Mouse (Mus musculus): Measurements from ENCODE around the gene Paip2b.

GRCm38 (mm10) chr6:83863538-83863937 lies 32.0 kb upstream of the Paip2b start:
- no peak for TF ChIP-seq CHD2 (IDR thresholded peaks at IDR 0.05; ENCODE audit: low read depth, low read length)
- no peak for TF ChIP-seq ZC3H11A (IDR thresholded peaks at IDR 0.05; ENCODE audit: borderline replicate concordance, low read depth, low read length)
- no peak for TF ChIP-seq HCFC1 (IDR thresholded peaks at IDR 0.05; ENCODE audit: borderline replicate concordance, insufficient read depth, low read length)
- TF ChIP-seq MAFK (IDR thresholded peaks at IDR 0.05; ENCODE audit: insufficient read depth, low read depth, low read length) = no peak

All from ES-E14 (cell line).